Mouse (Mus musculus) fibroblast of lung, adult 2 months (primary cell): ENCODE measurements at regions not wholly inside any gene's neighbourhood (a gene's known extent, or its start where the extent isn't known, plus 50 kb on each side); places are given as distances from the start of the nearest gene placed in this dataset.
A peak's percentile ranks its signal among the peaks of the same experiment; 100 is the strongest.

Source experiments
- DNase-seq: peaks from one replicate; pipeline ENCODE4 v3.0.0-alpha.2; 2011; ENCODE audit warnings: low read depth

DNA sequence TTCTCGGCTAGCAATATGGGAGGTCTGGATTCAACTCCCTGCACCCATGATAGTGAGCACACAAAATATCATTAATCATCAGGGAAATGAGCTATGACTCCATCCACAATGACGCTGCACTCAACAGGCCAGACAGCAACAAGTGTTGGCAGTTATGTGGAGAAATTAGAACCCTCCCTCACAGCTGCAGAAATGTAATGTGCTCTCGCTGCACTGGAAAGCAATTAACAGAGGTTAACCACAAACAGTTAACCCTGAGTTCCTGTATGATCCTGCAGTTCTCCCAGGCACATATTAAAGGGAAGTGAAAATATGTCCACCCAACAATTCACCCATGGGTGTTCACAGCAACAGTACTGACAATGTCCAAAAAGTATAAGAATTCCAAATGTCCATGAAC lies 54.0 kb upstream of the Jade2 start:
- no peak for DNase-seq

DNA sequence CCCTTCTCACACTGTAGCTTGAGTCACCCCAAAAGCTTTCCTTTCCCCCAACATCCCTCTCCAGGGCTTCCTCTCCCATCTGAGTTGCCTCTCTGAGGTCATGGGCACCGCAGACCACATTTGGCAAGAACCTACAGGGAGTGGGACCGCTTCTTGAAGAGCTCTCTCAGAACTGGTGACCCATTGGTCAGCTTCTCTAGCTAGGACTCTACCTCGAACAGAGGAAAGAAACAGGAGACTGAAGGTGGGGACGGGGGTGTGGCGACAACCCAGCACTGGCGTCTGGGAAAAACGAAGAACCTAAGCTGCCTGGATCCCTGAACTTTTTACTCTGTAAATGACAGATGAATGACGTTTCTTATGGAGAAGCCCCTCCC lies 51.8 kb upstream of the Cdkn2aipnl start:
- DNase-seq, result no peak

DNA sequence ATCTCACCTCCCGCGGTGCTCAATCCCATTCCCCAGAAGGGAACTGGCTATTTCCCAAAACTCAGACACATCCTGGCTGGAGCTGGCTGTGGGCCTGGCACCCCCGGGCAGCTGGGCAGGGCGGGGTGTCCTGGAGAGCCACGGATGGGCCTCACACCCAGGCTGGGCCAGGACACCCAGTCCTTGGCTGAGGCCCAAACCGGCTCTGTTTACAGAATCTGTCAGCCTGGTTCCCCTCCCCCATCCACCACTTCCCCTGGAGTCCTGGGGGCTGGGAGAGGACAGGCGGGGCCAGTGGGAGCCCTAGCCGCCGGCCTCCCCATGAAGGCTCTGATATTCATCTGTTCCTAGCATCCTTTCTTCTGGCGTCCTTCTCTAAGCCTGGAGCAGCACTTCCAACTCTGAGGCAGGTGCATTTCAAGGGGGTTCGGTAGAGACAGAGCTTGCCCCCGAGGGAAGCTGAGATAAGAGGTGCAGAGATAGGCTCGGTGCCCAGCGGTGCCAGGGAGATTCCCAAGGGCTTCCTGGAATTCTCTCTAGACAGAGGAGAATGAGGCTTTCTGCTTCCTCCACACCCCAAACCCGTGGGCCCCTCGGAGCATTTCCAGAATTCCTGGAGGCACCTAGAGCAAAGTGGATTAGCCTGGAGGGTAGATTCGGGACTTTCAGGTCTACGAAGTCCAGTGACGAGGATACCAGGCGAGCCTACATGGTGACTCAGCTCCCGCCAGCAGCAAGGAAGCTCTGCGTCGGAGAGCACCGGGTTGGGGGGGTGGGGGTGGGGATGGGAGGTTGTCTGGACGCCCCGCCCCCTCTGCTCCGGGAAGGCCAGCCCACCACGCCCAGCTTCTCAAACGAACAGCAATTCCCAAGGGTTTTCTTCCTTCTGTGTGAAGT lies 51.2 kb upstream of the Cdkn2aipnl start:
- peak; percentile 65 for DNase-seq
